Comparison of ENCODE assay signal across 23 mouse cellular contexts in the genomic region with DNA sequence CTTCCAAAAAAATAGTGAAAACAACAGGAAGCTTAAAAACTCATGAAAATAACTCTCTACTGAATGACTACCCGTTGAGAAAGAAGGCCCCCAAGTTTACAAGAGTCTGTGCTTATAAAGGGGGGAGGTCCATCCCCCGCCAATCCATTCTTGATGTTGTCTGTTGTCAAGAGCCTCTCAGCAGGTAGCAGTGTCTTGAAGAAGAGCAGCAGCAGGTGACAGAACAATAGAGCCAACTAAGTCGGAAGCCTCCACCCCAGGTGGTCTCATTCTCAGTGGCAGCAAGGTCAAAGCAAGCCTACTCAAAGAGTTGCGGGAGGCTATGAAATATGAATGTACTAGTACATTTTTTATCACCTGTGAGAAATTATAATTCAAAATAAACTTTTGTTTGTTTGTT. TPM values are rescaled to one million over a fixed set of nuclear protein-coding genes. Genes with fewer than 3 reads are reported as not detected.
"Had no signal": no experiment of that assay in that cellular context is flagged by ENCODE, and none has a peak within 500 bp of the region (broad histone marks: within the 10 kb centered on the region; RNA-seq: fewer than 3 reads in every experiment).

No protein-coding gene starts in this region.

- H3K27me3 ChIP-seq: neural tube, embryonic 15.5 days; stomach, embryonic 15.5 days had no signal

- H3K27ac ChIP-seq: neural tube, embryonic 15.5 days; stomach, embryonic 15.5 days; stomach, postnatal 0 days had no signal

- H3K36me3 ChIP-seq: neural tube, embryonic 15.5 days; stomach, embryonic 15.5 days had no signal

- H3K9me3 ChIP-seq: neural tube, embryonic 15.5 days; stomach, embryonic 15.5 days had no signal

- H3K4me3 ChIP-seq: neural tube, embryonic 15.5 days; stomach, embryonic 15.5 days had no signal

- H3K9ac ChIP-seq: neural tube, embryonic 15.5 days; stomach, embryonic 15.5 days had no signal

- DNase-seq: retina, postnatal 1 day; right cerebral cortex, adult 18-20 months; right cerebral cortex, postnatal 14 days; right cerebral cortex, postnatal 25 days; right cerebral cortex, postnatal 4 days; spleen, adult 18-20 months; thymus, adult 18-20 months; thymus, adult 2 months; thymus, postnatal 14 days; thymus, postnatal 25 days; thymus, postnatal 36 days; thymus, postnatal 4 days had no signal

- H3K4me1 ChIP-seq: neural tube, embryonic 15.5 days; stomach, embryonic 15.5 days had no signal

- H3K4me2 ChIP-seq: neural tube, embryonic 15.5 days; stomach, embryonic 15.5 days had no signal

RNA-seq across cellular contexts. Expression of a gene that starts 15.8 kb away (rescaled TPM):
- total RNA-seq: neutrophil, adult 5-6 weeks had no signal
- polyA plus RNA-seq: neural tube, embryonic 14.5 days; neural tube, embryonic 15.5 days; small intestine, adult 2 months; stomach, embryonic 14.5 days; stomach, embryonic 15.5 days; stomach, embryonic 16.5 days; stomach, postnatal 0 days; testis, adult 2 months; thymus, postnatal 0 days; urinary bladder, adult 2 months had no signal
